Mouse (Mus musculus) hindbrain, embryonic 11.5 days (tissue): Measurements from ENCODE around the gene Igf1r. TPM values are rescaled to one million over a fixed set of nuclear protein-coding genes. Genes with fewer than 3 reads are reported as not detected.
A peak's percentile ranks its signal among the peaks of the same experiment; 100 is the strongest.

Source experiments
- ATAC-seq: fragments of 200-750 bp; cut with Nextera tagmentation; 2 replicates; pipeline ENCODE4 v1.8.0; 2017; ENCODE audit warnings: mild to moderate bottlenecking, moderate TSS enrichment, moderate library complexity; ENCODE audit not compliant: low FRiP score
- DNase-seq: peaks from one replicate; pipeline ENCODE4 v3.0.0-alpha.2; 2015; ENCODE audit warnings: low spot score
- H3K27ac ChIP-seq: fragments of 300-500 bp; sonication (generic); 2 replicates; pipeline ENCODE4 v1.5.1; 2014; ENCODE audit warnings: mild to moderate bottlenecking, low read depth, low read length
- H3K27me3 ChIP-seq: fragments of 300-500 bp; sonication (generic); 2 replicates; pipeline ENCODE4 v1.6.1; 2014; ENCODE audit warnings: mild to moderate bottlenecking, low read length, moderate library complexity, mixed read lengths; ENCODE audit not compliant: control insufficient read depth, insufficient read depth
- H3K36me3 ChIP-seq: fragments of 300-500 bp; sonication (generic); 2 replicates; pipeline ENCODE4 v1.6.1; 2014; ENCODE audit warnings: mild to moderate bottlenecking, low read length, moderate library complexity, mixed read lengths; ENCODE audit not compliant: control insufficient read depth, insufficient read depth
- H3K4me1 ChIP-seq: fragments of 300-500 bp; sonication (generic); replicated peaks from 2 replicates; pipeline ENCODE4 v1.6.1; 2014; ENCODE audit warnings: low read length, mixed read lengths; ENCODE audit not compliant: control insufficient read depth, insufficient read depth
- H3K4me2 ChIP-seq: fragments of 300-500 bp; sonication (generic); replicated peaks from 2 replicates; pipeline ENCODE4 v1.6.1; 2014; ENCODE audit warnings: mild to moderate bottlenecking, low read depth, low read length
- H3K4me3 ChIP-seq: fragments of 300-500 bp; sonication (generic); 2 replicates; pipeline ENCODE4 v1.5.1; 2014; ENCODE audit warnings: low read depth, low read length
- H3K9ac ChIP-seq: fragments of 300-500 bp; sonication (generic); 2 replicates; pipeline ENCODE4 v1.6.1; 2014; ENCODE audit warnings: low read depth, low read length
- H3K9me3 ChIP-seq: fragments of 300-500 bp; sonication (generic); 2 replicates; pipeline ENCODE4 v1.6.1; 2016; ENCODE audit warnings: low read length; ENCODE audit not compliant: control insufficient read depth
- WGBS: fragments of 180-500 bp; shearing (Covaris S2); extraction: QIAGEN DNeasy Blood & Tissue Kit; methylation state at CpG from one replicate; pipeline ENCODE4 v1.1.7; 2014; 5-methylcytosine and 5-hydroxymethylcytosine counted together
- polyA plus RNA-seq: library from polyadenylated mRNA; unstranded; fragments of >200 nt; fragmentation: Nextera tagmentation; extraction: Ambion mirVana; gene quantifications from 2 replicates; pipeline ENCODE4 v1.2.1, GENCODE M21; 2014

The Igf1r gene
- polyA plus RNA-seq, 1 experiment from 2014 or later: 35.7 TPM

GRCm38 (mm10) chr7:67952036-67952681 lies 468 bp upstream of the Igf1r start:
- H3K9ac ChIP-seq: peak overlapping the region; percentile 97
- H3K4me2 ChIP-seq: peak overlapping the region; percentile 95
- no peaks in the 10 kb centered on the region for H3K9me3 ChIP-seq
- ATAC-seq: peak; percentile 64
- peak overlapping the region; percentile 99 for H3K27ac ChIP-seq
- WGBS: 0% methylated on average over 54 of the region's 91 CpGs
- no peaks in the 10 kb centered on the region for H3K27me3 ChIP-seq
- H3K4me1 ChIP-seq: peaks cover 2% of the 10 kb centered on the region; the same call in 1 of the 2 replicates
- H3K36me3 ChIP-seq: no peaks in the 10 kb centered on the region
- peak; percentile 85 for DNase-seq
- peak overlapping the region; percentile 85 for H3K4me3 ChIP-seq

GRCm38 (mm10) chr7:67953764-67954242 lies 1.2 kb downstream of the Igf1r start:
- Histone ChIP-seq H3K4me1 (peaks cover 2% of the 10 kb centered on the region; the same call in 1 of the 2 replicates), H3K9me3 (no peaks in the 10 kb centered on the region), H3K4me2 (peak overlapping the region; percentile 95), H3K36me3 (no peaks in the 10 kb centered on the region), H3K27me3 (no peaks in the 10 kb centered on the region), H3K4me3 (peak overlapping the region; percentile 85), H3K27ac (no peak overlapping the region), H3K9ac (peak overlapping the region; percentile 97)
- ATAC-seq (no peak), DNase-seq (peak; percentile 54)
- 0% methylated on average over 22 of the region's 23 CpGs for WGBS

DNA sequence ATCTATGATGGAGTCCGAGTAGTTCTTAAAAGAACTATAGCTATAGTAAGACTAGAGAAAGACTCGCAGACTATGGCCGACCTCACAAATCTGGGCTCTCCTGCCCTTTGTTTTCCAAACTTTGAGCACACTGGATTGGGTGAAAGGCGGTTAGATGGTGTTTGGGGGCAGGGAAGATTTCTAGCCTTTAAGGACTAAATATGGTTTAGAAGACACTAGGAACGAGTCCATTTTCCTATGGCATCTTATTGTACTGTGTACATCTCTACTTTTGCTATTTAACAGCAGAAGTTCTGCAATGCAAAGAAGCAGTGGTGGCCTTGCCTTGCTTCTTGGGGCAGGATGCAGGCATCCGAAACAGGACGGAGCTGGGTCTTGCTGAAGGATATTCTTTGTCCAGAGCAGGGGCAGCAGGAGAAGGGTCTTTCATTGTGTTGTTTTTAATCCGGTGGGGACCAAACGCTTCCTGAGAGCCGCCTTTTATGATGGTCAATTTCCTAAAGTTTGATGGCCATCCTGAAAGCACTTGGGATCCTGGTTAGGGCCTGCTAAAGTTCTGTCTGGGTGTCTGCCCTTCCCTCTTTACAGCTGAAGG lies 2.1 kb downstream of the Igf1r start:
- DNase-seq: peak; percentile 35
- Histone ChIP-seq H3K9me3 (no peaks in the 10 kb centered on the region), H3K9ac (peak overlapping the region; percentile 97), H3K27me3 (no peaks in the 10 kb centered on the region), H3K36me3 (no peaks in the 10 kb centered on the region), H3K4me3 (peak overlapping the region; percentile 85), H3K27ac (no peak overlapping the region; the same call in 1 of the 2 replicates), H3K4me2 (peak overlapping the region; percentile 95), H3K4me1 (peaks cover 2% of the 10 kb centered on the region; the same call in 1 of the 2 replicates)
- no peak for ATAC-seq
- WGBS: 4% methylated on average over 10 of the region's 10 CpGs

GRCm38 (mm10) chr7:67955276-67955675 lies 2.6 kb downstream of the Igf1r start:
- 30% methylated on average over 5 of the region's 5 CpGs for WGBS
- Histone ChIP-seq H3K36me3 (no peaks in the 10 kb centered on the region), H3K9me3 (no peaks in the 10 kb centered on the region), H3K4me3 (peak overlapping the region; percentile 85), H3K9ac (peak overlapping the region; percentile 97), H3K27me3 (no peaks in the 10 kb centered on the region), H3K4me1 (peaks cover 2% of the 10 kb centered on the region; the same call in 1 of the 2 replicates), H3K4me2 (peak overlapping the region; percentile 95), H3K27ac (no peak overlapping the region)
- no peak for DNase-seq
- no peak for ATAC-seq

DNA sequence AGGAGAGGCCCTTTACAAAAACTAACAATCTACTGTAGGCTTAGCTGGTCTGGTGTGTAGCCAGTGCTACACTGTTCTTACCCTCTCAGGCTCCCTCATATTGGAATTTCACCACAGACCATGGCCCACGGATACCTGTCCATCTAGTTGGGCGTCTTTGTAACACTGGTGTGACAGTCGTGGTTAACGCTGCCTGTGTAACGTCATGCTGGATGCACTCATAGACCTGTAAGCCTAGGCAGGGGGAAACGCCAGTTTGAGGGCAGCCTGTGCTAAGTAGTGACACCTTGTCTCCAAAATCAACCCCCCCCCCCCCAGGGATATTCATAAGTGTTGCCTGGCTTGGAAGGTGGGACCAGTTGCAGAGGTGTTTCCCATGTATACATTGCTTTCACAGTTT lies 4.7 kb downstream of the Igf1r start:
- Histone ChIP-seq H3K27ac (no peak overlapping the region), H3K9me3 (no peaks in the 10 kb centered on the region), H3K4me1 (peaks cover 4% of the 10 kb centered on the region; the same call in 1 of the 2 replicates), H3K36me3 (no peaks in the 10 kb centered on the region), H3K27me3 (no peaks in the 10 kb centered on the region), H3K9ac (no peak overlapping the region), H3K4me2 (no peak overlapping the region), H3K4me3 (no peak overlapping the region)
- DNase-seq: no peak
- no peak for ATAC-seq
- WGBS: 76% methylated on average over 6 of the region's 6 CpGs

GRCm38 (mm10) chr7:67958045-67958444 lies 5.4 kb downstream of the Igf1r start:
- no peaks in the 10 kb centered on the region for H3K9me3 ChIP-seq
- no peak overlapping the region for H3K4me2 ChIP-seq
- ATAC-seq: no peak
- peaks cover 4% of the 10 kb centered on the region; the same call in 1 of the 2 replicates for H3K4me1 ChIP-seq
- no peak overlapping the region for H3K9ac ChIP-seq
- no peak for DNase-seq
- H3K27me3 ChIP-seq: no peaks in the 10 kb centered on the region
- H3K27ac ChIP-seq: no peak overlapping the region
- no peak overlapping the region for H3K4me3 ChIP-seq
- no peaks in the 10 kb centered on the region for H3K36me3 ChIP-seq
- WGBS: 85% methylated on average over 18 of the region's 18 CpGs

DNA sequence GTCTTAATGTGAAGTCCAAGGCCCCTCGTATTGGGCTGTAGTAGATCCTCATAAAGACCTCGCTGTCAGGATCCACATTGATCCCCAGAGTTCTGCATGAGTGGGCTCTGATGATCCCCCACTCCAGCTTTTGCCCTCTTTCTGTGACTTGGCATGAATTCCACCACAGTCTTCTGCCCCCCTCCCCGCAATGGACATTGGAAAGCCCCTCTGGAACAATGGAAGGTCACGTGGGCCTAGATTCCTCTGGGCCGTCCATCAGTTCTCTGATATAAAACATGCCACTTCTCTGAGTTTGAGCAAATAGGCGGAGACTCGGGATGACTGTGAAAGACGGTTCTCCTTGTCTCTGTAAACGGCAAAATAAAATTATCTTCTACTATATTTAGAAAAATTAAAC lies 8.1 kb downstream of the Igf1r start:
- DNase-seq: no peak
- Histone ChIP-seq H3K4me1 (0 out of 2 replicates have a peak, but pooled peaks cover 2% of the 10 kb centered on the region), H3K4me2 (no peak overlapping the region), H3K9ac (no peak overlapping the region), H3K27ac (no peak overlapping the region), H3K4me3 (no peak overlapping the region), H3K9me3 (no peaks in the 10 kb centered on the region), H3K36me3 (no peaks in the 10 kb centered on the region), H3K27me3 (no peaks in the 10 kb centered on the region)
- no peak for ATAC-seq
- 52% methylated on average over 9 of the region's 9 CpGs for WGBS

DNA sequence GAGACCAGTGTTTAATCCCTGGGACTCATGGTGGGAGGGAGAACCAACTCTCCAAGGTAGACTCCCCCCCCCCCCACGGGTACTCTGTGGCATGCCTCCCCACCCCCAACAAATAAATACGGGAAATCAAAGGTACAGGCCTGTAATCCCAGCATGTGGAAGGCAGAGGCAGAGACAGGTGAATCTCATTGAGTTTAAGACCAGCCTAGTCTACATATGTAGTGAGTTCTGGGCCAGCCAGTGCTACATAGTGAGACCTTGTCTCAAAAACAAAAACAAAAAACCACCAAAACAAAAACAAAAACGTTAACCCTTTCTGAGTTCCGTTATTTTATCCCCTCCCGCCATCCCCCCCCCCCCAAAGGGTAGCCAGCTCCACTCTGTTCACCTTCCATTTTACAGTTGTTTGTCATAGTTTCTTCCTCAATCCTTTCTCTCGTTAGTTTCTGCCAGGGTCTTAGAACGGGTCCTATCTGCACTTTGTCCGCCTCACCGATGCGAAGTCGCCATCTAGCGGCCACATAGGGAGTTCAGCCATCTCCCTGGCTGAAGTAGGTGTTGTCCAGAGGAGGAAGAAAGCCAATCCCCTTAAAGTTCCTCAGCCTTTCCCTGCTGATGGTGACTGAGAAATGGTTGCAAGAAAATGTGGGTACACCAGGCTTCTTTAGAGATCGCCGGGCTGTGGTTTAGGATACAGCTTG lies 9.1 kb downstream of the Igf1r start:
- H3K9me3 ChIP-seq: no peaks in the 10 kb centered on the region
- H3K27ac ChIP-seq: no peak overlapping the region
- WGBS: 8% methylated on average over 14 of the region's 14 CpGs
- 0 out of 2 replicates have a peak, but pooled peaks cover 2% of the 10 kb centered on the region for H3K4me1 ChIP-seq
- H3K4me2 ChIP-seq: no peak overlapping the region
- H3K9ac ChIP-seq: no peak overlapping the region
- no peaks in the 10 kb centered on the region for H3K36me3 ChIP-seq
- ATAC-seq (peak; percentile 67; the same call in 1 of the 2 replicates), DNase-seq (peak; percentile 86)
- no peaks in the 10 kb centered on the region for H3K27me3 ChIP-seq
- H3K4me3 ChIP-seq: no peak overlapping the region
